Mouse (Mus musculus) embryo, embryonic 9.5 days (tissue): ENCODE results near the gene Cdk5r2.

ENCODE experiments used
- DNase-seq: peaks from one replicate; pipeline ENCODE4 v3.0.0-alpha.2; 2017; ENCODE audit errors: extremely low spot score

Gene Cdk5r2

DNA sequence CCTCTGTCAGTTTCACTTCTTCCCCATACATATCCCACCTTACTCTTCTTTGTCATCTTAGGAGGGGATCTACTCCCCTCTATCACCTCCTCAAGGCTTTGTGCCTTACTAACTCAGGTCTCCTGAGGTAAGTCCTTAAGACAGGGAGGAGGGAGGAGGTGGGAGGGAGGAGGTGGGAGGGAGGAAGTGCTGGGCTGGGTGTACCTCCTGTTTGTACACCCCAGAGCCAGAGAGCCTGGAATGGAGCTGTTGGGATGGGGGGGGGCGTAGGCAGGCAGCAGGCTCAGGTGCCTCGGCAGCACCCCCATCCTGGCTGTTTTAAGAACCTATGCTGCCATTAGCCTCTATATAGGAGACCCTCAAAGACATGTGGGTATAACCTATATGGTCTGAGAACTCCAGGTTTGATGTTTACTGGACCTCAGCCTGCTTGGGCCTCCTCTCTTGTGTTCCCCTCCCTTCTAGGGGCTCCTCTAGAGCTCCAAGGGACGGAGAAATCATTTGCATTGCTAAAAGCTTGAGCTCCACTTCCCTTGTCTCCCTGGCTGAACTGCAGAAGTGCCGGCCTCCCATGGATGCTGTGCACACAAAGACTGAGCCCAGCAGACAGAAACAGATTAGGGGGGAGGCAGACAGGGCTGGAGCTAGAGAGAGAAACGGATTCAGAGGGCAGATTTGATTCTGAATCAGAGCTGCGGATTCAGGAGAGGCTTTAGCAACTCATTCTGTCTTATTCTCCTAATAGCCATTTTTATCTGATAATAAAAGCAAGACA is 3.5 kb upstream of the Cdk5r2 start:
- DNase-seq: no peak

DNA sequence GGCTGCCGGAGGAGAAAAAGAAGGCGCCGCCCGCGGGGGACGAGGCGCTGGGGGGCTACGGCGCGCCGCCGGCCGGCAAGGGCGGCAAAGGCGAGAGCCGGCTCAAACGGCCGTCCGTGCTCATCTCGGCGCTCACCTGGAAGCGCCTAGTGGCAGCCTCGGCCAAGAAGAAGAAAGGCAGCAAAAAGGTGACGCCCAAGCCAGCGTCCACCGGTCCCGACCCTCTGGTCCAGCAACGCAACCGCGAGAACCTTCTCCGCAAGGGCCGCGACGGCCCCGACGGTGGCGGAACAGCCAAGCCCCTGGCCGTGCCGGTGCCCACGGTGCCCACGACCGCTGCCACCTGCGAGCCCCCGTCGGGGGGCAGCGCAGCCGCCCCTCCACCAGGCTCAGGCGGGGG is 422 bp downstream of the Cdk5r2 start:
- DNase-seq: no peak

DNA sequence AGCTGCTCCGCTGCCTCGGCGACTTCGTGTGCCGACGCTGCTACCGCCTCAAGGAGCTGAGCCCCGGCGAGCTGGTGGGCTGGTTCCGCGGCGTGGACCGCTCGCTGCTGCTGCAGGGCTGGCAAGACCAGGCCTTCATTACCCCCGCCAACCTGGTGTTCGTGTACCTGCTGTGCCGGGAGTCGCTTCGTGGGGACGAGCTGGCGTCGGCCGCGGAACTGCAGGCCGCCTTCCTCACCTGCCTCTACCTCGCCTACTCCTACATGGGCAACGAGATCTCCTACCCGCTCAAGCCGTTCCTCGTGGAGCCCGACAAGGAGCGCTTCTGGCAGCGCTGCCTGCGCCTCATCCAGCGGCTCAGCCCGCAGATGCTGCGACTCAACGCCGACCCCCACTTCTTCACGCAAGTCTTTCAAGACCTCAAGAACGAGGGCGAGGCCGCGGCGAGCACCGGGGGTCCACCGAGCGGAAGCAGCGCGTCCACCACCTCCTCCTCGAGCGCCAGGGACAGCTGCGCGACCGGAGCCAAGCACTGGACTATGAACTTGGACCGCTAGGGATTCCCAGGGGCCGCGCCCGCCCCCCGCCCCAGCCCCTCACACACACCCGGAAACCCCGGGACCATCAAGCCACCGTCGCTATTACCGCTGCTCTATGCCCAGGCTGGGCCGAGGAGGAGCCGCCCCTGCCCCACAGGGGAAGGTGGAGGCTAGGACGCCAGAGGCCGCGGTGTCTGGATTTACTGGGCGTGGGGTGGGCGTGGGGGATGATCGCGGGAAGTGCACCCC is 1.1 kb downstream of the Cdk5r2 start:
- DNase-seq: peak; percentile 42

DNA sequence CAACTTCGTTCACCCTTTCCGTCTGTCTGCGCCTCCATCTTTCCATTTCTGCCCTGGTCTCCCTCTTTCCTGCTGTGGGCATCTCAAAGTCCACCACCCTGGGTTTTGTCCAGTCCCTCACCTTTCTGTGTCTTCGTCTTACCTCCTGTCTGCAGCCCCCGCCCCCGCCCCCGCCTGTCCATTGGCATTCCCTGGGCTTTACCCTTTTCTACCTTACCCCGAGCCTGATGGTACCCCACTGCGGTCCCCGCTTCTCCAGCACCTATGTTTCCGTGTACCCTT is 1.6 kb downstream of the Cdk5r2 start:
- no peak for DNase-seq

DNA sequence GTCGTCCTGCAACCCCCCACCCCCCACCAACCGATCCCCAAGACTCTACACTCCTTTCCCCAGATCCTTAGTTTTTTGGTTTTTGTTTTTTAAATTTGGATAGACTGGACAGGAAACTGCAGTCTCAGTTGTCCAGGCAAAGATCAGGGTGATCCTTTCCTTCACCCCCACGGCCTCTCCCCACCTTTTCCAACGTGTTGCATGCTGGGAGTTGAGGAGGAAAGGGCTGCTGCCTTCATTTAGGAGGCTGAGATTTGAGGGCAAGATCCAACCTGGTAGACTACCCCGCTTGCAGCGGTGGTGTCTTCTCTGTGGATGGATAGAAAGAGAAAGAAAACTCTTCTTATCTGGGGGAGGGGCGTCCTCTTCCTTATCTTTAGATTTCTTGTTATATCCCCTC is 2.1 kb downstream of the Cdk5r2 start:
- no peak for DNase-seq

DNA sequence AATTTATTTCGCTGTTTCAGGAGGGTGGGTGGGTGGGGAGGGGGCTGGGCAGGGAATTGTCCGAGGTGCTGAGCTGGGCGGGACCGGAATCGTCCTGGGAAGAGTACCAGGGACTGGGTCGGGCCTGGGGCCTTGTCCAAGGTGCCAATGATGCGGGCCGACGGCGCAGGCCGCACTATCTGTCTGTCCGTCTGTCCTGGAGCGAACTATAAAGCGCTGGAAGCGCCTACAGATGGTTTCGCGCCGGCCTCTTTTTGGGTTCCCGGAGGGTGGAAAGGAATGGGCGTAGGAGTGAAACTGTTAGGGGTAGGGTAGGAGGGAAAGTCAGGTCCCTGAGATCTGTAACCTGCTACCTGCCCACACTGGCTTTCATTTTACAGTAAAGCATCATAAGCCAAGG is 2.5 kb downstream of the Cdk5r2 start:
- no peak for DNase-seq

DNA sequence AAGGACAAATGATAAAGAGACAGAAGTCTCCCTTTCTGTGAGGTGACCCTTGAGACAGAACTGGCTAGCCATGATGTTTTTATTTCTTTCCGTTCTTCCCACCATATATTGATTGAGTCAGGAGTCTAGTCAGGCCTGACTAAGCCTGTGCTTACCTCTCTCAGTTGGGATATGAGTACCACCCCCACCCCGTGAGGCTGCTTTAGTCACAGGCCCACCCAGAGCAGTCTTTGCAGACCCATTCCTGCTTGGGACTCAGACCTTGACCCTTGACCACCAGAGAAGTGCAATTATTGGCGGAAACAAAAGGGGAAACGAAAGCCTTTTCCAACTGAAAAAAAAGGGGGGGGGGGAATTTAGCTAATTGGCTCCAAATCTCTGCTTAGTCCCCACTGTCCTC is 2.9 kb downstream of the Cdk5r2 start:
- DNase-seq: no peak

DNA sequence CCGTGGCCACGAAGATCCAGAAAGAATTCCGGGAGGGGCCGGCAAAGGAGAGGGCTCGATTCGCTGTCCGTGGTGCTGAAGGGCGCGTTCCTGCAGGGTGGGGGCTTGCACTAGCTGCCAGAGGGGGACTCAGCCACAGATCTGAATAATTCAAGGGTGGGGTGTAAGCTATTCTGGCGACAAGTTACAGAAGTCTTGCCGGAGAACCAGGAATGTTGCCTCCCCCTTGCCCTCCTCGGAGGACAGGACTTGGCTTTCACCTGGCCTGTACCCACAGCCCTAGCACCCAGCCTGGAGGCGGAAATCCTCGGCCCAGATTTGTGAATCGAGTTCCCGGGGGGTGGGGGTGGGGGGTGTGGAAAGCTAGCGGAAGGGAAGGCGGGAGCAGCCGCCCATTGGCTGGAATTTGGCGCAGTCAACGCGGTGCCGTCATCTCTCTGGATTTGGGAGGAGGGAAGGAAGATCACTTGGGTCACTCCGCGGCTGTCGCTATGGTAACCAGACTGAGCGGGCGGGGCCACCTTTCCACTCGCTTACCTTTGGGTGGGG is 3.5 kb downstream of the Cdk5r2 start:
- peak; percentile 77 for DNase-seq

DNA sequence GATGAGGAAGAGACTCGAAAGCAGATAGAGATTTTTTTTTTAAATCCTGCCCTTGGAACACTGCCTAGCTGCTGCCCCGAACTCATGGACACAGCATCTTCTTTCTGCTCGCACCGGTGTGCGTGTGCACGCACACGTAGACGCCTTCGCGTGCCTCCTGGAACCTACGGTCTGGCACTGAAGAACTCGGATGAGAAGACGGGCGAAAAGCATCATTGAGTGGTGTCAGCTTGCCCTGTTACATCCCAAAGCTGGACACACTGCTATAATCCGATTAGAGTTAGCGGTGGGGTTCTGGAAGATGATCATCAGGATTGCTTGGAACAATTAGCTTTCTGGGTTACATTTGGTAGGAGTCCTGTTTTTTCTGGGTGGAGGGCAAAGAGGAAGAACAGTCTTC is 4.1 kb downstream of the Cdk5r2 start:
- no peak for DNase-seq

DNA sequence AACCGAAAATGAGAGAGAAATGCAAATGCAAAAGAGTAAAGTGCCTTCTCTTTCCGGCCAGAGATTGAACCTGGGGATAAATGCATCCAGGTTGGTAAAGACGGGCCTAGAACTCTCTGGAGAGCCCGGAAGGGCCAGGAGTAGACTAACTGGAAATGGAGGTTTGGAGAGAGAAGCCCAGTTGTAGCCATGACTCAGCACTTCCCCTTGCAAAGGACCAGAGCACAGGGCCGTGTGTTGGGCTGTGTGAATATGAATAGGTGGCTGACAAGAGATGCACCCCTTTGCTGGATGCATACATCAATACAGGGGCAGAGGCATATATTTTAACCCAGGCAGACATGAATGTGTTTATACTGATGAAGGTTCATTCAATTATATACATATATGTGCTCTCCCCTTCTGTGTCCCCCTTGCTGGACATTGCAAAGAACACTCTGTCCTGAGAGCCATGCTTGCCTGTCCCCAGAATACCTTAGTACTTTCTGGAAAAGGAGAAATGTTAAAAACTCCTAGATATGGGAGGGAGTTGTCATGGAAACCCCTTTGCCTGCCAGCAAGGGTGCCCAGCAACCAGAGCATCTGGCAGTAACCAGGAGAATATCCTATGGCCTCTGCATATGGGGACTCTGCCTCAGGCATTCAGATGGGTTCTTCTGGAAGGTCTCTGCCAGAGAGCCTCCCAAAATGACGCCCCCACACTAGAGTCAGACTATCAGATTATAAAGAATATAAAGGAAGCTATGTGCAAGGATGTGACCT is 4.7 kb downstream of the Cdk5r2 start:
- no peak for DNase-seq

DNA sequence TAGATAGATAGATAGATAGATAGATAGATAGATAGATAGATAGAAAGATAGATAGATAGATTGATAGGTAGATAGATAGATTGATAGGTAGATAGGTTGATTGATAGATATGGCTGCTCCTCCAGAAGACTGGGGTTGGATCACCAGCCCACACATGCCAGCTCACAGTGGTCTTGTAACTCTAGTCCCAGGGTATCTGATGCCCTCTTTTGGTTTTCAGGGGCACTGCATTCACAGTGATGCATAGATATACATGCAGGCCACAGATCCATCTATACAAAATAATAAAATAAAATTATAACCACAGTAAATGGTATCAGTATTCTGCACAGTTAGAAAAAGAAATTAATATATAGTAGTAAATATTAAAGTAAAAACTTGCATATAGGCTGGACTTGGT is 7.0 kb downstream of the Cdk5r2 start:
- DNase-seq: no peak

DNA sequence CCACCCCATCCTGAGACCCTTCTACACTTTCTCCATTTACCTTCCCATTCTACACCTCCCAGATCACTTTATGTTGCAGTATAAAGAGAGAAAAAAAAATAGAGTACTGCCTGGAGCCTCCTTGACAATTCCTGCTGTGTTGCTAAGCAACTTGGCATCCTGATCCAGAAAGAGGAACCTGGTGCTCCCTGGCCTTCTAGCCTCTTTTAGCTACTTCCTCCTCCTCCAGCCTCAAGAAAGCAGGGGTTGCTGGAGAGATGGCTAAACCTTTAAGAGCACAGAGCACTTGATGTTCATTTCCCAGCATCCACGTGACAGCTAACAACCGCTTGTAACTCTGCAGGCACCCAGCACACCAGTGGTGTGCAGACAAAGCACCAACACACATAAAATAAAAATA is 17.5 kb downstream of the Cdk5r2 start:
- no peak for DNase-seq

DNA sequence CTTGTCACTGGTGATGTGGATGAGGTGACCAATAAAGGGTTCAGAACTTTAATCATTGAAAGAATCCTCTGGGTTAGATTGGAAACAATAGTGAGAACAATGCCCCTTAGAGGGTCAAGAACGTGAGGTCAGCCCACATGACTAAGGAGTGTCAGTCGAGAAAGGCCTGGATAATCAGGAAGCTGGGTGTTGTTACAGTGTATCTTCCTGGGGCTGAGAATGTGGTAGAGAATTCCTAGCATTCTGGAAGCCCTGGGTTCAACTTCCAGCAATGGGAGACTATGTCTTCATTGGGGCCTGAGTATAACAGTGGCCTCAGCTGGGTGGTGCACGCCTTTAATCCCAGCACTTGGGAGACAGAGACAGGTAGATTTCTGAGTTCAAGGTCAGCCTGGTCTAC is 22.5 kb downstream of the Cdk5r2 start:
- no peak for DNase-seq

DNA sequence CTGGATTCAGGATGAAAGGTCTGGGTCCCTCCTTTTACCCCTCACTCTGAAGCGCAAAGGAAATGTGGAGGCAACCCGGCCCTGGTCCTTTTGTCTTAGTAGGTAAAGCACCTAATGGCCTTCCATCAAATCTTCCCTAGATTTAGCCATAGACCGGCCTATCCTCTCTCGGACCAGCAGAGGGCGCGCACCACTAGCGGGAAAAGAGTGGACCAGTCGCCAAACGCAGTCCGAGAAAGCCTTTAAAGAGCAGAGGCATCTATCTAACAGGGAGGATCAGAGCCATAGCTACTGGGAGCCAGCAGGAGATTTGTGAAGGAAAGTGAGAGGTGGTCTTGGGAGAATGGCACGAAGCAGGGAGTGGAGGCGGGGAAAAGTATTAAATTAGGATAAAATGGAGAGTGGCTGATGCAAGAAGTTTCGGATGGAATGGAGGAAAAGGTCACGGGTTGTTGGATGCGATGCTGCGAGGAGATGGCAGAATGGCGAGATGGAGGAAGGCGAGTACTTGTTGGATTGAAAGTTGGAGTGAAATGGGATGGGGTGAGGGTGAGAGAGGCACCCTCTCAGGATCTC is 26.1 kb downstream of the Cdk5r2 start:
- DNase-seq: peak; percentile 78

DNA sequence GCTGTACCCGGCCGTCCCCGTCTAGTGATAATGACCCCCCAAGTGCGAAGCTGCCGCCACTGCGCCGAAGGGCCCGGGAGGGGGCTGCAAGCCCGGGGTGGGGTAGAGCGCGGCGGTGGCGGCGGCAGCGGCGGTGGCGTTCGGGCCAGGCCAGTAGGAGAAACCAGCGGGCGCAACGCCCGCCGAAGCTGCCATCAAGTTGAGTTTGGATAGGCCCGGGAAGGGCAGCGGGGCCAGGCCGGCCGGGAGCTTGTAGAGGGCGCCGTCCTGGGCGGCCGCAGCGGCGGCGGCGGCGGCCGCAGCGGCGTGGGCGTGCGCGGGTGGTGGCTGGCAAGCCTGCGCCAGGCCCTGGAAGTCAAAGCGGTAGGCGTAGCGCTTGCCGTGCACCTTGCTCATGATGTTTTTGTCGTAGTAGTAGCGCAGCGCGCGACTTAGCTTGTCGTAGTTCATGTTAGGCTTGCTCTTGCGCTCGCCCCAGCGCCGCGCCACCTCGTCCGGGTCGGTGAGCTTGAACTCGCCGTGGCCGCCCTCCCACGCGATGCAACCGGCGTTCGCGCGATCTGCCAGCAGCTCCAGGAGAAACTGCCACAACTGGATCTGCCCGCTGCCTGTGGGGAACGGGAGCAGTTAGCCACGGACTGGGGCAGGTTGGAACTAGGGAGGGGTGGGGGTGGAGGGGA is 27.5 kb downstream of the Cdk5r2 start:
- peak; percentile 49 for DNase-seq

DNA sequence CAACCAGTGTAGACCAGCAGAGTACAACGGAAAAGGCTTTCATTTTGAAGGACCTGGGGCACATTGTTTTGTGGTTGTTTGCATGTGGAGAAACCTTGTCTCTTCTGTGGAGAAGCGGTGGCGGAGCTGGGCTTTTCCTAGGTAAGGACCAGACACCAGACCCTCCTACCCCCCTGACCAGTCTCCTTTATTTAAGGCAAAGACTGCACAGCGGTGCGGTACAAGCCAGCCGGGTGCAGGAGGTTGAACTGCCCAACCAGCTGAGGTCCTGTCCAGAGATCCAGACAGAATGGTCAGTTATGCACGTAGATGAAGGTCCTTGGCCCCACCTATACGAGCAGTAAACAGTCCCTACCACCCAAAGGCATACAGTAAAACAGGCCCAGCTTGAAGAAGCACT is 28.1 kb downstream of the Cdk5r2 start:
- no peak for DNase-seq

DNA sequence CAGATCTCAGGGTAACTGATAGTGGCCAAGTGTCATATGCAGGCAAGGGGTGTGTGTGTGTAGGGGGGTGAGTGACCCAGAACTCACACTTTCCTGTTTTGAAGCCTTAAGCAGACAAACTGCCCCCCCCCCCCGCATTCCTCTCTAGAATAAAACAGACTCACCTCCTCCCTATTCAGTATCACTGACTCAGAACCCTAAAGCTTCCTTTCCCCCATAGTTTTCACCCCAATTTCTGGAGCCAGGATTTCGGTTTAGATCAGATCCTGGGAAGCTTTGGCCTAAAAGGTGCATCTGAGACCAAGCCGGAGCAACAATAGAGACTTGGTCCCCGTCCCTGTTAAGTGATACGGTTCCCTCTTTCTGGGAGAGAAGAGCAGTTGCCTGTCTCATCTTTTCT is 28.7 kb downstream of the Cdk5r2 start:
- no peak for DNase-seq

DNA sequence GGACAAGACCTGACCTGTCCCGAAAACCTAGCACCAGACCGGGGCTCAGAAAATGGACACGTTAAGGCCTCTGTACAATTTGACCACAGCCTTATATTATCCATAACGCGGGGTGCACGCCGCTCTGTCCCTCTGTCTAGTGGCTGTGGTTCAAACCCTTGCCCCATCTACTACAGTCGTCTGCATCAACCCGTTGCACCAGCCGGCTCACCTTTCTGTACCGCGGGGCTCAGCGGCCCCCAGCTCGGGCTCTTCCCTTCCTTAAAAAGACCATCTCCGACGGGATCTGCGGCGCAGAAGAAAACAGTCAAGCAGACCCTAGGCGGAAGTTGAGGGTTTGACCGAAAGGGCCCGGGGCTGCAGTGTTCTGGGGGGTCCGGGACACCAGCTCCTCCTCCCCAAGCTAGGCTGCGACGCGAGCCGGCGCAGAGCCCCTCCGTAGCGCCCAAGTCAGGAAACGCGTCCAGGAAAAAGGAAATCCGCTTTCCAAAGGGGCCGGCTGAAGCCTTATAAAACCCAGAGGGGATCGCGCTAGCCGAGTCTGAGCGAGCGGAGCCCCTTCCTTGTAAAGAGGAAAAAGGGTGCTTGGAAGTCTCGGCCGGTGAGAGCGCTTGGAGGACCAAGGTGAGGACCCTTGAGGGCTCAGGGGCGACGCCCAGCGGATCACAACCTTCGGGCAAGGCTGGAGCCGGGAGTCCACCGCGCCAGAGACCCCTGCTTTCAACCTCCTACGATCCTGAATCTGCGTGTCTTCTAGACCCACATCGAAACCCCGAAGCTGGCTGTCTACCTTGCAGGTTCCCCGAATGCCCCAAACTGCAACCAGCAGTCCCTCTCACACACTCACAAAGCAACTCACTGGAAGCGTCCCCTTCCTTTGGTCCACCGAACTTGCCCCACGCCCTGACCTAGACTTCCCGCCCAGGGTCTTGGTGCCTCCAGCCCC is 29.7 kb downstream of the Cdk5r2 start:
- DNase-seq: peak; percentile 38

DNA sequence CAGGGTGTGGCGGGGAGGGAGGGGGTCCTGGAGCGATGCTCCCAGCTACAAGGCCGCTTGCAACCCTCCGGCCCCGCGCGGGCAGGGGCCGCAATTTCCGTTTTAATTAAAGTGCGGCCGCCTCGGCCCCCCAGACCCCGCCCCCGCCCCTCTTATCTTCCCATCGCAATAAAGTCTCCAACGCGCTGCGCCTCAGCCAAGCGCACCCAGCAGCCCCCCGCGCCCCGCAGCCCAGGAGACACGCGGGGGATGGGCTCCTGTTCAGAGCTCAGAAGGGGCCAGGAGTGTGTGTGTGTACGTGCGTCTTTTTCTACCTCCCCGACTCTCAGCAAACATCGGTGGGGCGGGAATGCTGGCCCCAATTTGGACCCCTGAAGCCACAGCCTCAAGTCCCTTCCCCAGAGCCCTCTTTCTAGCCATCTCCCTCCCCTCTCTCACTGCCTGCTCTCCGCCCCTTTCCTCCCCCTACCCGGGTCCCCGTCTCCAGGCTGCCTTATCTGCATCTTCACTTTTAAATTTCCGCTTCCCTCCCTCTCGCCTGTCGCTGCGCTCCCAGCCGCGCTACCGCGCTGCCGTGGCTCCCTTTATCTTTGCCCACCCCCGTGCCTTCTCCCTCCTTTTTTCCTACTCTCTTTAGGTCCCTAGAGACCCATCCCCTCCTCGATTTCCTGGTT is 30.8 kb downstream of the Cdk5r2 start, which contains the start of gene Fev:
TSS of gene Fev (minus strand) at position 51 of the 674 bp plus-strand sequence.
- peak; percentile 41 for DNase-seq

DNA sequence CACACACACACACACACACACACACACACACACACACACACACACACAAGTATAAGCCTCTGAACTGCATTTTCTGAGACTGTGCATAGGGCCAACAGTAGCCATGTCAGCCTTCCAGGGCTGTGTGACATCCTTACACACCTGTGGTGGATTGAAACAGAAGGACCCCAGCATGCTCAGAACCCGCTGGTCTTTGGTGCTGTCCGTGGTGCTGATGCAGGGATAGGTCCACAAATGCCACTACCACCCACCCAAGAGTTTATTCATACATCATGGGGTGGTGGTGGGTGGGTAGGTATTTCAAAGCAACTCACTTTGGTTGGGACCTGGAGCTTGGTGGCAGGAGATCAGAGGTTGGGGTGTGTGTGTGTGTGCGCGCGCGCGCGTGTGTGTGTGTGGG is 36.8 kb downstream of the Cdk5r2 start:
- peak; percentile 52 for DNase-seq
